Mouse (Mus musculus): ENCODE measurements around the gene Amigo3. TPM values are rescaled to one million over a fixed set of nuclear protein-coding genes. Genes with fewer than 3 reads are reported as not detected.
"Not testable (repeated sequence)": the region's sequence is repeated elsewhere in the genome, so short reads cannot be mapped to it uniquely, and the experiment has no call there.

Amigo3 gene
- 1 to 10 TPM; 1.0 to 2.4 TPM for total RNA-seq (2021)
- long read RNA-seq, experiment 1, result 0 reads
- long read RNA-seq, experiment 2, partial matches to known transcripts, result 0 of 1 reads
- long read RNA-seq, experiment 2, other reads (novel, unspliced or antisense), result 0 of 1 reads

DNA sequence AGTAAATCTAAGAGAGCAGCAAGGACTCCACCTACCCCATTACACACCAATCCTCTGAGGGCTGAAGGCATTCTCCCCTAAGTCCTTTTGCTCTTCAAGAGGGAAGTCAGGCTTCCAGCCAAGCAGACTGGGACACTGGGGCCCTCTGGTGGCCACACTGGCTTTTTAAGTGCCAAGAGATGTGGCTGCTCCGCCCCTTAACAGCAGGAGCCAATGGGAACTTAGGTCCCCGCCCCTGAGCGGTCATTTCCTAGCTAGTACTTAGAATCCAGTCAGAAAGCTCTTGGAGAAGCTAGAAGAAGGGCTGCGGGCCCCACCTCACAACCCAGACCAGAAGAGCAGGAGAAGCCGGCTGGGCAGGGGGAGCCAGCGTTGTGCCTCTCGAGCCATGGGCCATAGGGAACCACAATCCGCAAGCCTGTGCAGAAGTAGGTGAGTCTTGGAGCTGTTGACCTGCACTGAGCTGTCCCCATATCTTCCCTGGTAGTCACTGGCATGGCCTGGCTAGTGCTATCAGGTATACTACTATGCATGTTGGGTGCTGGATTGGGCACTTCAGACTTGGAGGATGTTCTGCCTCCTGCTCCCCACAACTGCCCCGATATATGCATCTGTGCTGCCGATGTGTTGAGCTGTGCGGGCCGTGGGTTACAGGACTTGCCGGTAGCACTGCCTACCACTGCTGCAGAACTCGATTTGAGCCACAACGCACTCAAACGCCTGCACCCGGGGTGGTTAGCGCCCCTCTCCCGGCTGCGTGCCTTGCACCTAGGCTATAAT lies at the start of gene Amigo3:
TSS of gene Amigo3 (plus strand) at position 275 of the 780 bp plus-strand sequence.
- DNase-seq, result peak; percentile 95
- intact Hi-C loops (cut with DNase I; ENCODE audit: low total_unique reads), result no loop called here

GRCm38 (mm10) chr9:108003531-108003890 lies 49.4 kb upstream of the Amigo3 start:
- DNase-seq, result no peak

GRCm38 (mm10) chr9:108008041-108008440 lies 44.9 kb upstream of the Amigo3 start:
- DNase-seq, result no peak
- intact Hi-C loops (cut with DNase I; ENCODE audit: low total_unique reads), result no loop called here

More at GRCm38 (mm10) chr9:108003531-108003890, 49.4 kb upstream of the Amigo3 start:
- intact Hi-C loops (cut with DNase I; ENCODE audit: low total_unique reads), result no loop called here

DNA sequence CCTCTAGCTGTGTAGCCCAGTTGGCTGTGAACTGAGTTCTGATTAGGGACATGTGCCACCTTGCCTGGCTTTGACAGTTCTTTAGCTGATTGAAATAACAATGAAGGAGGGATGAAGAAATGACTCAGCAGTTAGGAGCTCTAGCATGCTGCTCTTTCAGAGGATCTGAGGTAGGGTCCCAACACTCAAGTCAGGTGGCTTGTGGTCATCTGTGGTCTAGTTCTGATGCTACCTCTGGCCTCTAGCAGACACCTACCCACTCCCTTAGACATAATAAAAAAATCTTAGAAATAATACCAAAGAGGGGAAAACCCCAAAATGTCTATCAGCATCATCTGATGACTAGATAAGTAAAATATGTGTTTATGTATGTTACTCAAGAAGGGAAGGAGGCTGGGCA lies 42.6 kb upstream of the Amigo3 start:
- intact Hi-C loops (cut with DNase I; ENCODE audit: low total_unique reads), result no loop called here
- no peak for DNase-seq

GRCm38 (mm10) chr9:108013577-108013976 lies 39.4 kb upstream of the Amigo3 start:
- intact Hi-C loops (cut with DNase I; ENCODE audit: low total_unique reads); DNase-seq: not testable (repeated sequence)

- intact Hi-C loops (cut with DNase I; ENCODE audit: low total_unique reads), result no loop called here
- no peak for DNase-seq
Measured at GRCm38 (mm10) chr9:108017127-108017526, 35.8 kb upstream of the Amigo3 start.

- DNase-seq, result no peak
- intact Hi-C loops (cut with DNase I; ENCODE audit: low total_unique reads), result no loop called here
Measured at GRCm38 (mm10) chr9:108020741-108021140, 32.2 kb upstream of the Amigo3 start.

DNA sequence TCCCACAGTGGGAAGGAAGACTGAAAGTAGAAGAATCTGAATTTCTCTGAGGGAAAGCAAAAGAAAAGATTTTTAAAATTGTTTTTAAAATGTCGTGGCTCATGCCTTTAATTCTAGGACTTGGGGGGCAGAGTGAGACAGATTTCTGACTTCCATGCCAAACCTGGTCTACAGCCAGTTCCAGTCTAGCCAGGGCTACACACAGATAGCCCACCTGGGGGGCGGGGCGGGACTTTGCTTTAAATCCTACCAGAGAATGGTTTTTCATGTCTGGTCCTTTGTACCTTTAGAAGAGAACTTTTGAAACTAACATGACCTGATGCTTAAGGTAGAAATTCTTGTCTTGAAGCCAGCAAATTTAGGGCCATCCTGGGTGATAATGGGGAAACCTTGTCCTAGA lies 29.7 kb upstream of the Amigo3 start:
- intact Hi-C loops (cut with DNase I; ENCODE audit: low total_unique reads), result no loop called here
- DNase-seq, result no peak

- DNase-seq, result no peak
- intact Hi-C loops (cut with DNase I; ENCODE audit: low total_unique reads), result no loop called here
Measured at GRCm38 (mm10) chr9:108026584-108026983, 26.4 kb upstream of the Amigo3 start.

DNA sequence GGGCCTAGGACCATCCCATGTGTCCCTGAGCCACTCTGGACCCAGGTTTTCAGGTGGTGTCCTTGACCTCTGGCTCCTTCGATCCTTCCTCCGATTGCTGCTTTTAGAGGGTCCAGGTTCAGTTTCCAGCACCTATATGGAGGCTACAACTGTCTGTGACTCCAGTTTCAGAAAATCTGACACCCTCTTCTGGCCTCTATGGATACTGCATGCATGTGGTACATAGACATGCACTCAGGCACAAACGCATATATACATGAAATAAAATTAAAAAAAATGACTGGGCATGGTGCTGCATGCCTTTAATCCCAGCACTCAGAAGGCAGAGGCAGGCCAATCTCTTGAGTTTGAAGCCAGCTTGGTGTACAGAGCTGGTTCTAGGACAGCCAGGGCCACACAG lies 25.1 kb upstream of the Amigo3 start:
- intact Hi-C loops (cut with DNase I; ENCODE audit: low total_unique reads), result no loop called here
- DNase-seq, result no peak

GRCm38 (mm10) chr9:108032126-108032525 lies 20.8 kb upstream of the Amigo3 start:
- no peak for DNase-seq
- intact Hi-C loops (cut with DNase I; ENCODE audit: low total_unique reads), result no loop called here

DNA sequence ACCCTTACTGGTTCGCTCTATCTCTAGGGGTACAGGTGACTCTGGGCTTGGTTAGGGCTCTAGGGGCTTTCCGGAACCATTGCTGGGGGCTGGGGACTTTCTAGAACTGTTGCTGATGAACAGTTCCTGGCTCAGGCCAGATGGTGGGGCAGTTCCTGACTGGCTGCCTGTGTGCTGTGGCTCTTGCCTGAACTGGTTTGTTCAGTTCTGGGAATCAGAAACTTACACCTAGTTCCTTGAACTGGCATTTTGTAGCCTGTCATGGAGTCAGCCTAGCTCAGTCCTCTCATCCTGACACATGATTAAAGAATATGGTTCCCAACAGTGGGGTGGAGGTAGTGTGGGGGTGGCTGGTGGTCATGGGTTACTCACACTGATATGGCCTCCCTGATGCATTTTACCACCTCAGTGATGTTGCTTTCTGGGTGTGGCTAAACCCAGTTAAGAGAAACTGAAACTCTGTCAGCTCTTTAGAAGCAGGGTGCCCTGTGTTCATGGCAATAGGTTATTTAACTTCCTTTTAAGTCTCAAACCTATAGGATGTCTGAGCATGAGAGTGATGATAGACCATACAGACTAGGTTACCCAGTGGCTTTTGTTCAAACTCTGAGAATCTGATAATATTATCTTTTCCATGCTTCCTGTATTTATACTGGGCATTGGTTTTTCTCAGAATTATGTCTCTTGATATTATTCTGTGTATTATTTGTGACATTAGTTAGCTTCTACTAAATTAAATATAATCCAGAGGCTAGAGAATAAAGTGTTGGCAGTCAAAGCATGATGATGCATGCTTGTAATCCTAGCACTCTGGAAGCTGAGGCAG lies 17.4 kb upstream of the Amigo3 start:
- intact Hi-C loops (cut with DNase I; ENCODE audit: low total_unique reads), result no loop called here
- no peak for DNase-seq

- no peak for DNase-seq
- intact Hi-C loops (cut with DNase I; ENCODE audit: low total_unique reads), result no loop called here
Measured at GRCm38 (mm10) chr9:108044751-108045492, 8.0 kb upstream of the Amigo3 start.

GRCm38 (mm10) chr9:108046582-108046981 lies 6.4 kb upstream of the Amigo3 start:
- DNase-seq, result no peak

GRCm38 (mm10) chr9:108047601-108048565 lies 5.1 kb upstream of the Amigo3 start:
- no peak for DNase-seq
- intact Hi-C loops (cut with DNase I; ENCODE audit: low total_unique reads), result no loop called here

More at GRCm38 (mm10) chr9:108046582-108046981, 6.4 kb upstream of the Amigo3 start:
- intact Hi-C loops (cut with DNase I; ENCODE audit: low total_unique reads), result no loop called here

DNA sequence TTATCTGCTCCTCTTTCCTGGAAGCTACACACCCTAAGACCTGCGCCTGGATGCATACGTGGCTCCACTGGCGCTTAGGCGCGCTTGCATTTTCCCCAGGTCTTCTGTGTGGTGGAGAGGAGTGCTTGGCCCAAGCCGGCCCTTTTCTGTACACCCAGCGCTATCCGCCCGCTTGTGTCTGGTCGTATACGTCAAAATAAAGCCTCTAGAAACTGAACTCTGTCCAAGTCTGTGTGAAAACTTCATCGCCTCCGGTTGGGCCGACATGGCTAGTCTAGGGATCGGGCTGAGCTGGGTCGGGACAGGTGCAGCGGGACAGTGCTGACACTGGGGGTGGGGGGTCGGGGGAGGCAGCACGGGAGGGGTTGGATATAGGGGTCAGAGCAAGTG lies 4.4 kb upstream of the Amigo3 start:
- DNase-seq, result no peak
- intact Hi-C loops (cut with DNase I; ENCODE audit: low total_unique reads), result no loop called here

- DNase-seq, result peak; percentile 97
- intact Hi-C loops (cut with DNase I; ENCODE audit: low total_unique reads), result no loop called here
Measured at GRCm38 (mm10) chr9:108049016-108049455, 3.9 kb upstream of the Amigo3 start, which contains the start of gene Gmppb. Gene Gmppb, plus strand, starts transcription at chr9:108049242.

- intact Hi-C loops (cut with DNase I; ENCODE audit: low total_unique reads), result no loop called here
Measured at GRCm38 (mm10) chr9:108049561-108050251, 3.3 kb upstream of the Amigo3 start.

More at GRCm38 (mm10) chr9:108049561-108050251, 3.3 kb upstream of the Amigo3 start:
- no peak for DNase-seq

All from gastrocnemius, postnatal 14 days (tissue).